Mouse (Mus musculus) brain, embryonic 14.5 days (tissue): ENCODE data around the gene Chp2. TPM values are rescaled to one million over a fixed set of nuclear protein-coding genes. Genes with fewer than 3 reads are reported as not detected.
"Not testable (repeated sequence)": the region's sequence is repeated elsewhere in the genome, so short reads cannot be mapped to it uniquely, and the experiment has no call there.

Experiments used
- DNase-seq: peaks from one replicate; pipeline ENCODE4 v3.0.0-alpha.2; 2011; ENCODE audit warnings: low read depth
- CTCF ChIP-seq: fragments of 200-500 bp; IDR thresholded peaks from 2 replicates; pipeline ENCODE4 v1.5.1; 2012; ENCODE audit warnings: inconsistent platforms, mild to moderate bottlenecking, moderate library complexity, borderline replicate concordance; ENCODE audit not compliant: insufficient read depth, insufficient read length; ENCODE audit errors: extremely low read depth
- POLR2A ChIP-seq: fragments of 200-500 bp; IDR thresholded peaks from 2 replicates; pipeline ENCODE4 v1.6.1; 2012; ENCODE audit warnings: mild to moderate bottlenecking, inconsistent platforms, borderline replicate concordance; ENCODE audit not compliant: poor library complexity, insufficient read depth, insufficient read length, severe bottlenecking; ENCODE audit errors: extremely low read depth
- polyA plus RNA-seq: library from polyadenylated mRNA; depleted of rRNA; stranded (reverse); fragments of >200 nt; gene quantifications from 2 replicates; pipeline ENCODE4 v1.2.3, GENCODE M21; 2012

The Chp2 gene
- polyA plus RNA-seq, 1 experiment: 1.9 TPM

GRCm38 (mm10) chr7:122208276-122209021 is 10.8 kb upstream of the Chp2 start:
- peak; percentile 9 for DNase-seq
- no peak for TF ChIP-seq CTCF
- no peak for TF ChIP-seq POLR2A

GRCm38 (mm10) chr7:122226020-122226742 is 6.9 kb downstream of the Chp2 start:
- no peak for DNase-seq
- TF ChIP-seq CTCF (no peak), POLR2A (no peak)

- no peak for DNase-seq
- TF ChIP-seq POLR2A: no peak
- no peak for TF ChIP-seq CTCF
These were observed 7.4 kb downstream of the Chp2 start for GRCm38 (mm10) chr7:122226744-122227143.

GRCm38 (mm10) chr7:122229306-122229705 is 10.0 kb downstream of the Chp2 start:
- no peak for TF ChIP-seq CTCF
- no peak for TF ChIP-seq POLR2A
- DNase-seq: no peak

GRCm38 (mm10) chr7:122229916-122230315 is 10.6 kb downstream of the Chp2 start:
- DNase-seq: no peak
- no peak for TF ChIP-seq POLR2A
- TF ChIP-seq CTCF: no peak

- TF ChIP-seq POLR2A: no peak
- TF ChIP-seq CTCF: no peak
- peak; percentile 14 for DNase-seq
These were observed 11.6 kb downstream of the Chp2 start for GRCm38 (mm10) chr7:122230866-122231265.

- DNase-seq: no peak
- TF ChIP-seq POLR2A: no peak
- no peak for TF ChIP-seq CTCF
These were observed 19.6 kb downstream of the Chp2 start for GRCm38 (mm10) chr7:122238939-122239338.

- no peak for DNase-seq
- TF ChIP-seq POLR2A: no peak
- no peak for TF ChIP-seq CTCF
These were observed 21.3 kb downstream of the Chp2 start for GRCm38 (mm10) chr7:122240413-122241119.

- TF ChIP-seq CTCF (peak; percentile 69; the same call in 1 of the 2 replicates), POLR2A (no peak)
- DNase-seq: peak; percentile 78
These were observed 23.0 kb downstream of the Chp2 start for GRCm38 (mm10) chr7:122242260-122242659.

GRCm38 (mm10) chr7:122242744-122243143 is 23.4 kb downstream of the Chp2 start:
- DNase-seq: not testable (repeated sequence)

- peak; percentile 72 for DNase-seq
- no peak for TF ChIP-seq POLR2A
- no peak for TF ChIP-seq CTCF
These were observed 24.9 kb downstream of the Chp2 start for GRCm38 (mm10) chr7:122244166-122244565.

- DNase-seq: peak; percentile 70
- TF ChIP-seq CTCF: no peak
- TF ChIP-seq POLR2A: no peak
These were observed 25.3 kb downstream of the Chp2 start for GRCm38 (mm10) chr7:122244584-122244983.

- TF ChIP-seq CTCF: no peak
- no peak for TF ChIP-seq POLR2A
- no peak for DNase-seq
These were observed 26.7 kb downstream of the Chp2 start for GRCm38 (mm10) chr7:122245976-122246375.
